Mouse (Mus musculus): ENCODE data around the gene Glrx. TPM values are rescaled to one million over a fixed set of nuclear protein-coding genes. Genes with fewer than 3 reads are reported as not detected.

Glrx gene
- total and polyA plus RNA-seq, 2 experiments from 2014 or later = 105 to 156 TPM

DNA sequence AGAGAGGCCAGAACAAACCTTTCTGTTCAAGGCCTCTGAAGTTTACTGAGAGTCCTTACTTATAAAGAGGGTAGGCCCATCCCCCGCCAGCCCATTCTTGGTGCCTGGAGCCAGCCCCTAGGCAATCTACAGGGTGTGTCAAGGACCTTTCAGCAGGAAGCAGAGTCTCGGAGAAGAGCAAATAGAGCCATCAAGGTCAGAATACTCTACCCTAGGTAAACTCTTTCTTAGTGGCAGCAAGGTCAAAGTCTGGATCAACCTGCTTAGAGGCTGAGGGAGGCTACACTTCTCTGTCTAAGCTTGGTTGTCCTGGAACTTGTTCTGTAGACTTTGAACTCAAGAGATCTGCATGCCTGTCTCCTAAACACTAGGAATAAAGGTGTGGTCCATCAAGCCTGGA, 4.2 kb upstream of the Glrx start:
- Histone ChIP-seq H3K9me3 (replicated peaks; ENCODE audit: control insufficient read depth, low read length) (no peaks in the 10 kb centered on the region), H3K4me1 (ENCODE audit: control insufficient read depth, insufficient read depth) (peaks cover 16% of the 10 kb centered on the region), H3K4me3 (ENCODE audit: low read depth, low read length) (no peak overlapping the region), H3K9ac (replicated peaks; ENCODE audit: low read depth, low read length) (no peak overlapping the region), H3K27me3 (ENCODE audit: control insufficient read depth, insufficient read depth, low read length) (no peaks in the 10 kb centered on the region), H3K4me2 (ENCODE audit: low read depth, low read length) (no peak overlapping the region), H3K36me3 (replicated peaks; ENCODE audit: control insufficient read depth, insufficient read depth, low read length) (no peaks in the 10 kb centered on the region), H3K27ac (ENCODE audit: low read depth) (no peak overlapping the region)
- ATAC-seq (ENCODE audit: insufficient read depth, low read depth) (no peak), DNase-seq (ENCODE audit: low spot score) (no peak)
- WGBS = 61% methylated on average over 2 of the region's 2 CpGs
- TF ChIP-seq EP300 (IDR thresholded peaks at IDR 0.05; ENCODE audit: low read depth) (no peak), CTCF (IDR thresholded peaks at IDR 0.05; ENCODE audit: low read depth) (no peak)

DNA sequence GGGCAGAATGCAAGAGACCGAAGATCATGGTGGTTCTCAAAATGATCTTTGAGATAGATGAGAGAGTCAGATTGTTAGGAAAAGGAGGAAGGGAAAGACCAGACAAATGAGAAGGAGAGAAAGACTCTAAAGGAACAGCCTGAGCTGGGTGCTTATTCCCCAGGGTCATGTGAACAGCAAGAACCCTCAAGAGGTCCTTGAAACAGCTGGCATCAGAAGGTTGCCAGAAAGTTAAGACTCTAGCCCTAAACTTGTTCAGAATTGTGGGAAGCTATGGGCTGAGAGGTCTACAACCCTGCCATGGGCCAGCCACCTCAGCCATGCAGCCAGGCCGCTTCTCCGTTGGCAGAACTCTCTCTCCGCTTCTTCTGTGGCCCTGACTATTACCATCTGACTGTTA, 1.2 kb upstream of the Glrx start:
- Histone ChIP-seq H3K4me3 (ENCODE audit: low read depth, low read length) (no peak overlapping the region), H3K4me2 (ENCODE audit: low read depth, low read length) (no peak overlapping the region), H3K9ac (replicated peaks; ENCODE audit: low read depth, low read length) (no peak overlapping the region), H3K4me1 (ENCODE audit: control insufficient read depth, insufficient read depth) (peaks cover 27% of the 10 kb centered on the region), H3K27ac (ENCODE audit: low read depth) (no peak overlapping the region), H3K36me3 (replicated peaks; ENCODE audit: control insufficient read depth, insufficient read depth, low read length) (no peaks in the 10 kb centered on the region), H3K9me3 (replicated peaks; ENCODE audit: control insufficient read depth, low read length) (no peaks in the 10 kb centered on the region), H3K27me3 (ENCODE audit: control insufficient read depth, insufficient read depth, low read length) (no peaks in the 10 kb centered on the region)
- DNase-seq (ENCODE audit: low spot score) (no peak), ATAC-seq (ENCODE audit: insufficient read depth, low read depth) (no peak)
- TF ChIP-seq EP300 (IDR thresholded peaks at IDR 0.05; ENCODE audit: low read depth) (no peak), CTCF (IDR thresholded peaks at IDR 0.05; ENCODE audit: low read depth) (no peak)
- WGBS = 90% methylated on average over 4 of the region's 4 CpGs

DNA sequence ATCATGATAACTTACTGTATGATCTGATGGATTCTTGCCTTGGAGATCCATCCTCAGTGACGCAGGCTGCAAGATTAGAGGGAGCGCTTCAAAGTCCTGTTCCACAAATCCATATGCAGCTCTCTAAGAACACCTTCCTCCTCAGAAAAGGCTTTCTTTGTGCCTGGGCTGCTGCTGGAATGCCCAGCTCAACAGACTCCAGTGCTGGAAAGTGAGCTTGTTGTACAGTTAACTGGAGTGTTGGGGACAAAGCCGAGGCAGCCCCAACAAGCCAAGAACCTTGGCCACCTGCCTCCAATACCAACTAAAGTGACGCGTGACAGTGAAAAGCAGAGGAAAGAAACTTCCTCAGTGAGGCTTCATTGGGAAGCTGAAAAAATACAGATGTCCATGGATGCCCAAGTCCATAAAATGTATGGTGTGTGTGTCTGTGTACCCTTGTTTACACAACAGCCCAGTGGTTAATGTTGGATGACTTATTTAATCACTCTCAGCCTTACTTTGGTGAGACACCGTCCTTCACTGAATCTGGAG, 1.2 kb downstream of the Glrx start:
- Histone ChIP-seq H3K27me3 (ENCODE audit: control insufficient read depth, insufficient read depth, low read length) (no peaks in the 10 kb centered on the region), H3K9me3 (replicated peaks; ENCODE audit: control insufficient read depth, low read length) (no peaks in the 10 kb centered on the region), H3K36me3 (replicated peaks; ENCODE audit: control insufficient read depth, insufficient read depth, low read length) (no peaks in the 10 kb centered on the region), H3K4me2 (ENCODE audit: low read depth, low read length) (peak overlapping the region; percentile 73), H3K27ac (ENCODE audit: low read depth) (peak overlapping the region; percentile 92), H3K4me1 (ENCODE audit: control insufficient read depth, insufficient read depth) (peaks cover 24% of the 10 kb centered on the region), H3K4me3 (ENCODE audit: low read depth, low read length) (peak overlapping the region; percentile 63), H3K9ac (replicated peaks; ENCODE audit: low read depth, low read length) (peak overlapping the region; percentile 67)
- DNase-seq (ENCODE audit: low spot score) (no peak), ATAC-seq (ENCODE audit: insufficient read depth, low read depth) (no peak)
- 17% methylated on average over 6 of the region's 6 CpGs for WGBS
- TF ChIP-seq CTCF (IDR thresholded peaks at IDR 0.05; ENCODE audit: low read depth) = no peak
- TF ChIP-seq EP300 (IDR thresholded peaks at IDR 0.05; ENCODE audit: low read depth) = no peak

DNA sequence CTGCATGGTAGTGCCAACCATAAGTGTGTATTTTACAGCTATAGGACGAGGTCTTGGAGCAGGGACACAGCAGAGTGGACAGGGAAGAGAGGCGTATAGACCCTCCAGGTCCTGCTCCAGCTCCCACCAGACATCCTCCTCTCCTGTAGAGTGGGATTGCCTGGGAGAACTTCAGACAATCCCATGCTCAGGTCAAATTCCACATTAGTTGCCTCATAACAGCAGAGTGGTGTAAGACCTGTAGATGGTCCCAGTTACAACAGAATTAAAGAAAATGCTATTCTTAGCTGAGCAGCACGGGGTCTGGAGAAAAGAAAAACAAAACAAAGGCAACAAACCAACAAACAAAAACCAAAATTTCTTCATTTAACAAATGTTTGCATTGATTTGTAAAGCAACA, 2.3 kb downstream of the Glrx start:
- H3K4me2 ChIP-seq (ENCODE audit: low read depth, low read length) = peak overlapping the region; percentile 73
- ATAC-seq (ENCODE audit: insufficient read depth, low read depth) (no peak), DNase-seq (ENCODE audit: low spot score) (no peak)
- H3K4me1 ChIP-seq (ENCODE audit: control insufficient read depth, insufficient read depth) = peaks cover 24% of the 10 kb centered on the region
- H3K4me3 ChIP-seq (ENCODE audit: low read depth, low read length) = peak overlapping the region; percentile 63; the same call in 1 of the 2 replicates
- 0 out of 2 replicates have a peak, but pooled peaks cover under 1% of the 10 kb centered on the region for H3K36me3 ChIP-seq (replicated peaks; ENCODE audit: control insufficient read depth, insufficient read depth, low read length)
- H3K9me3 ChIP-seq (replicated peaks; ENCODE audit: control insufficient read depth, low read length) = no peaks in the 10 kb centered on the region
- TF ChIP-seq CTCF (IDR thresholded peaks at IDR 0.05; ENCODE audit: low read depth) (no peak), EP300 (IDR thresholded peaks at IDR 0.05; ENCODE audit: low read depth) (no peak)
- 61% methylated on average over 3 of the region's 3 CpGs for WGBS
- H3K27ac ChIP-seq (ENCODE audit: low read depth) = no peak overlapping the region
- H3K9ac ChIP-seq (replicated peaks; ENCODE audit: low read depth, low read length) = peak overlapping the region; percentile 67; the same call in 1 of the 2 replicates
- H3K27me3 ChIP-seq (ENCODE audit: control insufficient read depth, insufficient read depth, low read length) = no peaks in the 10 kb centered on the region

DNA sequence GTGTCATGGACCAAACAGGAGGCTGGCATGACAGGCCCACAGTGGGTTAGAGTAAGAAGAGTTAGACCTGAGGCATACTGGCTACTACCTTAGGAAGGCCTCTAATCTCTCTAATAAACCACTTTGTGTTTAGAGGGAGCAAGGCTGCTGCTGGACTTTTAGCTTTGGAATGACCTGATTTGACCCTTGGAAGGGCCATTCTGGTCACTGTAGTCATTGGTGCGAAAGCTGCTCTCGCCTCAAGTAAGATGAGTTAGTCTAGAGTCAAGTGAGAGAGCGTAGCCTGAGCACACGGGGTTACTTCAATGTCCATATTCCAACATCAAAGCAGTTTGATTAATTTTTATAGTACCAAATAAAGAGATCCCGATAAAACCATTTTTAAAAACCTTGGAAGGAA, 3.7 kb downstream of the Glrx start:
- Histone ChIP-seq H3K27ac (ENCODE audit: low read depth) (no peak overlapping the region), H3K27me3 (ENCODE audit: control insufficient read depth, insufficient read depth, low read length) (no peaks in the 10 kb centered on the region), H3K9me3 (replicated peaks; ENCODE audit: control insufficient read depth, low read length) (no peaks in the 10 kb centered on the region), H3K4me3 (ENCODE audit: low read depth, low read length) (no peak overlapping the region), H3K36me3 (replicated peaks; ENCODE audit: control insufficient read depth, insufficient read depth, low read length) (peaks cover 14% of the 10 kb centered on the region), H3K9ac (replicated peaks; ENCODE audit: low read depth, low read length) (no peak overlapping the region), H3K4me1 (ENCODE audit: control insufficient read depth, insufficient read depth) (peaks cover 24% of the 10 kb centered on the region), H3K4me2 (ENCODE audit: low read depth, low read length) (no peak overlapping the region)
- TF ChIP-seq CTCF (IDR thresholded peaks at IDR 0.05; ENCODE audit: low read depth) (no peak), EP300 (IDR thresholded peaks at IDR 0.05; ENCODE audit: low read depth) (no peak)
- ATAC-seq (ENCODE audit: insufficient read depth, low read depth) (no peak), DNase-seq (ENCODE audit: low spot score) (no peak)
- WGBS = 92% methylated on average over 5 of the region's 5 CpGs
